ENCODE assay signal across 8 mouse cellular contexts in genomic region chr10:81384605-81384982, GRCm38 (mm10). TPM values are rescaled to one million over a fixed set of nuclear protein-coding genes. Genes with fewer than 3 reads are reported as not detected.
A peak's percentile ranks its signal among the peaks of the same experiment; 100 is the strongest.
DNase-seq lines count a peak whose midpoint lies in the region; ATAC-seq lines count a peak whose summit lies in the region.

No protein-coding gene starts in this region.

- peaks cover 34% of the 10 kb centered on the region for H3K36me3 ChIP-seq in hindbrain, embryonic 13.5 days
- peaks cover 34% of the 10 kb centered on the region for H3K36me3 ChIP-seq in midbrain, embryonic 12.5 days

- H3K4me1 ChIP-seq in hindbrain, embryonic 13.5 days (replicated peaks): peaks cover 23% of the 10 kb centered on the region
- H3K4me1 ChIP-seq in midbrain, embryonic 12.5 days: peaks cover 18% of the 10 kb centered on the region

- no peaks in the 10 kb centered on the region for H3K27me3 ChIP-seq in hindbrain, embryonic 13.5 days
- no peaks in the 10 kb centered on the region for H3K27me3 ChIP-seq in midbrain, embryonic 12.5 days

- H3K27ac ChIP-seq in hindbrain, embryonic 13.5 days: peak overlapping the region; percentile 90
- H3K27ac ChIP-seq in midbrain, embryonic 12.5 days (replicated peaks): peak overlapping the region; percentile 78

- WGBS in hindbrain, embryonic 13.5 days: under 1% methylated on average over 19 of the region's 19 CpGs
- under 1% methylated on average over 19 of the region's 19 CpGs for WGBS in midbrain, embryonic 12.5 days

- peak overlapping the region; percentile 90 for H3K9ac ChIP-seq in hindbrain, embryonic 13.5 days
- peak overlapping the region; percentile 83 for H3K9ac ChIP-seq in midbrain, embryonic 12.5 days (replicated peaks)

- DNase-seq in kidney, adult 18-20 months: peak; percentile 25
- no peak for DNase-seq in kidney, adult 11 months
- DNase-seq in adipocyte (ENCODE audit: low spot score): peak; percentile 60
- no peak for DNase-seq in left cerebral cortex, adult 9 months (ENCODE audit: low spot score in 2 of 2)
- no peak for DNase-seq in layer of hippocampus, postnatal 14 days (ENCODE audit: low spot score in 2 of 2)
- no peak for DNase-seq in layer of hippocampus, adult 11-12 months (ENCODE audit: low spot score)

- no peaks in the 10 kb centered on the region for H3K9me3 ChIP-seq in hindbrain, embryonic 13.5 days
- H3K9me3 ChIP-seq in midbrain, embryonic 12.5 days: no peaks in the 10 kb centered on the region

- peak; percentile 34 for ATAC-seq in hindbrain, embryonic 13.5 days (ENCODE audit: low FRiP score)
- ATAC-seq in midbrain, embryonic 12.5 days (ENCODE audit: low FRiP score, low read depth): peak; percentile 20; the same call in 1 of the 2 replicates

- H3K4me3 ChIP-seq in hindbrain, embryonic 13.5 days: peak overlapping the region; percentile 96
- H3K4me3 ChIP-seq in midbrain, embryonic 12.5 days: peak overlapping the region; percentile 65

- peak overlapping the region; percentile 95 for H3K4me2 ChIP-seq in hindbrain, embryonic 13.5 days
- peak overlapping the region; percentile 87 for H3K4me2 ChIP-seq in midbrain, embryonic 12.5 days (replicated peaks)

RNA-seq across cellular contexts. Expression of gene Gm48551, which starts 0.3 kb away (rescaled TPM):
- polyA plus RNA-seq in hindbrain, embryonic 13.5 days (2015; fragmentation: Nextera tagmentation; extraction: Ambion mirVana): 6.5 and 8.1 TPM in 2 replicates
- 4.2 and 5.5 TPM in 2 replicates for polyA plus RNA-seq in midbrain, embryonic 12.5 days (2016; fragmentation: Nextera tagmentation; extraction: Ambion mirVana)
- total RNA-seq in layer of hippocampus, postnatal 14 days (2021): 1 to 10 TPM; 3.1 to 4.5 TPM

RNA-seq across cellular contexts. Expression of gene Dohh, which starts 0.4 kb away (rescaled TPM):
- polyA plus RNA-seq in hindbrain, embryonic 13.5 days (2015; fragmentation: Nextera tagmentation; extraction: Ambion mirVana): 72.1 and 74.8 TPM in 2 replicates
- 63.5 and 67.2 TPM in 2 replicates for polyA plus RNA-seq in midbrain, embryonic 12.5 days (2016; fragmentation: Nextera tagmentation; extraction: Ambion mirVana)
- 10 to 100 TPM; 73.7 to 74.3 TPM for total RNA-seq in layer of hippocampus, postnatal 14 days (2021)

RNA-seq across cellular contexts. Expression of gene Gm48552, which starts 4.2 kb away (rescaled TPM):
- 2.0 and 2.3 TPM in 2 replicates for polyA plus RNA-seq in hindbrain, embryonic 13.5 days (2015; fragmentation: Nextera tagmentation; extraction: Ambion mirVana)
- polyA plus RNA-seq in midbrain, embryonic 12.5 days (2016; fragmentation: Nextera tagmentation; extraction: Ambion mirVana): 0.50 and 2.3 TPM in 2 replicates
- total RNA-seq in layer of hippocampus, postnatal 14 days (2021): 1 to 10 TPM; 2.8 to 5.4 TPM

RNA-seq across cellular contexts. Expression of gene Fzr1, which starts 6.3 kb away (rescaled TPM):
- 121 and 126 TPM in 2 replicates for polyA plus RNA-seq in hindbrain, embryonic 13.5 days (2015; fragmentation: Nextera tagmentation; extraction: Ambion mirVana)
- polyA plus RNA-seq in midbrain, embryonic 12.5 days (2016; fragmentation: Nextera tagmentation; extraction: Ambion mirVana): 135 and 139 TPM in 2 replicates
- total RNA-seq in layer of hippocampus, postnatal 14 days (2021): 10 to 100 TPM; 68.6 to 73.2 TPM

RNA-seq across cellular contexts. Expression of gene Smim24, which starts 8.3 kb away (rescaled TPM):
- polyA plus RNA-seq in hindbrain, embryonic 13.5 days (2015; fragmentation: Nextera tagmentation; extraction: Ambion mirVana): 1.8 TPM in 2 replicates
- 2.1 and 2.8 TPM in 2 replicates for polyA plus RNA-seq in midbrain, embryonic 12.5 days (2016; fragmentation: Nextera tagmentation; extraction: Ambion mirVana)
- total RNA-seq in layer of hippocampus, postnatal 14 days (2021): 1 to 10 TPM; 1.1 to 1.5 TPM

Comparison
In these comparisons a context has a peak if more than half of its experiments do, and no peak if none do; other contexts are left out.
1. DNase-seq: peak in kidney, adult 18-20 months (single experiment) and adipocyte (single experiment); none in kidney, adult 11 months (single experiment), left cerebral cortex, adult 9 months (0 of 2), layer of hippocampus, postnatal 14 days (0 of 2) and layer of hippocampus, adult 11-12 months (single experiment).